Mouse (Mus musculus) ES-Bruce4 (cell line): ENCODE results near the gene Hspa4. TPM values are rescaled to one million over a fixed set of nuclear protein-coding genes. Genes with fewer than 3 reads are reported as not detected.

Experiments used
- H3K27ac ChIP-seq: 2 replicates; pipeline ENCODE4 v1.5.1; 2012; ENCODE audit warnings: low read length, inconsistent platforms; ENCODE audit not compliant: insufficient read depth
- H3K27me3 ChIP-seq: 2 replicates; pipeline ENCODE4 v1.6.1; 2012; ENCODE audit warnings: mild to moderate bottlenecking, low read length, inconsistent platforms; ENCODE audit not compliant: control insufficient read depth, poor library complexity, insufficient read depth, severe bottlenecking
- H3K36me3 ChIP-seq: 2 replicates; pipeline ENCODE4 v1.6.1; 2012; ENCODE audit warnings: inconsistent platforms, mild to moderate bottlenecking, low read length, moderate library complexity; ENCODE audit not compliant: control insufficient read depth, poor library complexity, insufficient read depth, severe bottlenecking
- H3K4me1 ChIP-seq: one replicate; pipeline ENCODE4 v1.8.1; 2011; ENCODE audit warnings: low read length; ENCODE audit not compliant: control insufficient read depth, insufficient read depth
- H3K4me3 ChIP-seq: 2 replicates; pipeline ENCODE4 v1.5.1; 2011; ENCODE audit warnings: low read depth, mild to moderate bottlenecking, low read length
- H3K9ac ChIP-seq: 2 replicates; pipeline ENCODE4 v1.6.1; 2012; ENCODE audit warnings: low read depth, mild to moderate bottlenecking, inconsistent platforms; ENCODE audit not compliant: poor library complexity, severe bottlenecking
- H3K9me3 ChIP-seq: replicated peaks from 2 replicates; pipeline ENCODE4 v1.6.1; 2012; ENCODE audit warnings: mild to moderate bottlenecking, low read length, inconsistent platforms; ENCODE audit not compliant: control insufficient read depth, poor library complexity, insufficient read depth, severe bottlenecking
- CTCF ChIP-seq: IDR thresholded peaks from one replicate; pipeline ENCODE4 v1.8.1; 2011; ENCODE audit warnings: low read depth, low read length
- EP300 ChIP-seq: IDR thresholded peaks from 2 replicates; pipeline ENCODE4 v1.6.1; 2011; ENCODE audit warnings: low read depth, low read length; ENCODE audit not compliant: insufficient read depth
- POLR2A ChIP-seq: IDR thresholded peaks from one replicate; pipeline ENCODE4 v1.8.1; 2011; ENCODE audit warnings: low read length; ENCODE audit not compliant: insufficient read depth
- polyA plus RNA-seq: library from polyadenylated mRNA; stranded (reverse); fragments of >200 nt; gene quantifications from 2 replicates; pipeline ENCODE4 v1.2.4, GENCODE M21; 2011; ENCODE audit warnings: low read depth; ENCODE audit not compliant: missing spikeins, insufficient read depth, insufficient read length

The Hspa4 gene
- polyA plus RNA-seq, 1 experiment: 634 TPM

GRCm38 (mm10) chr11:53260056-53260455, 40.2 kb downstream of the Hspa4 start:
- Histone ChIP-seq H3K27me3 (no peaks in the 10 kb centered on the region), H3K27ac (peak overlapping the region; percentile 73), H3K4me3 (no peak overlapping the region), H3K9me3 (no peaks in the 10 kb centered on the region), H3K9ac (no peak overlapping the region), H3K36me3 (peaks cover 40% of the 10 kb centered on the region), H3K4me1 (peaks cover 4% of the 10 kb centered on the region)
- TF ChIP-seq POLR2A (no peak), CTCF (no peak), EP300 (no peak)

GRCm38 (mm10) chr11:53259047-53259632, 41.1 kb downstream of the Hspa4 start:
- H3K27me3 ChIP-seq: no peaks in the 10 kb centered on the region
- no peak overlapping the region for H3K4me3 ChIP-seq
- H3K27ac ChIP-seq: peak overlapping the region; percentile 86
- peaks cover 31% of the 10 kb centered on the region for H3K36me3 ChIP-seq
- no peak overlapping the region for H3K9ac ChIP-seq
- no peaks in the 10 kb centered on the region for H3K9me3 ChIP-seq
- TF ChIP-seq CTCF (no peak), EP300 (no peak), POLR2A (no peak)
- peaks cover 4% of the 10 kb centered on the region for H3K4me1 ChIP-seq

- no peaks in the 10 kb centered on the region for H3K27me3 ChIP-seq
- H3K36me3 ChIP-seq: peaks cover 11% of the 10 kb centered on the region
These were observed 43.3 kb downstream of the Hspa4 start for GRCm38 (mm10) chr11:53256914-53257313.

GRCm38 (mm10) chr11:53254926-53255325, 45.3 kb downstream of the Hspa4 start:
- H3K36me3 ChIP-seq: no peaks in the 10 kb centered on the region
- no peaks in the 10 kb centered on the region for H3K9me3 ChIP-seq
- peaks cover 4% of the 10 kb centered on the region for H3K4me1 ChIP-seq
- H3K4me3 ChIP-seq: no peak overlapping the region
- H3K9ac ChIP-seq: no peak overlapping the region
- H3K27me3 ChIP-seq: no peaks in the 10 kb centered on the region
- no peak overlapping the region for H3K27ac ChIP-seq
- TF ChIP-seq CTCF (peak; percentile 74), EP300 (no peak)

More at GRCm38 (mm10) chr11:53256914-53257313, 43.3 kb downstream of the Hspa4 start:
- Histone ChIP-seq H3K9me3 (no peaks in the 10 kb centered on the region), H3K27ac (peak overlapping the region; percentile 86), H3K9ac (no peak overlapping the region), H3K4me1 (peaks cover 4% of the 10 kb centered on the region), H3K4me3 (no peak overlapping the region)
- TF ChIP-seq EP300 (no peak), POLR2A (no peak), CTCF (no peak)

GRCm38 (mm10) chr11:53254428-53254827, 45.8 kb downstream of the Hspa4 start:
- no peaks in the 10 kb centered on the region for H3K9me3 ChIP-seq
- H3K27me3 ChIP-seq: no peaks in the 10 kb centered on the region
- no peaks in the 10 kb centered on the region for H3K36me3 ChIP-seq
- no peak overlapping the region for H3K9ac ChIP-seq
- H3K27ac ChIP-seq: no peak overlapping the region
- peaks cover 4% of the 10 kb centered on the region for H3K4me1 ChIP-seq
- no peak overlapping the region for H3K4me3 ChIP-seq
- TF ChIP-seq CTCF: peak; percentile 40
- no peak for TF ChIP-seq EP300

- Histone ChIP-seq H3K27ac (no peak overlapping the region), H3K4me1 (no peaks in the 10 kb centered on the region)
These were observed 47.8 kb downstream of the Hspa4 start for GRCm38 (mm10) chr11:53252186-53253119.

More at GRCm38 (mm10) chr11:53252186-53253119, 47.8 kb downstream of the Hspa4 start:
- Histone ChIP-seq H3K9me3 (no peaks in the 10 kb centered on the region), H3K4me3 (no peak overlapping the region), H3K36me3 (no peaks in the 10 kb centered on the region), H3K27me3 (no peaks in the 10 kb centered on the region), H3K9ac (no peak overlapping the region)
- TF ChIP-seq EP300: no peak
- TF ChIP-seq POLR2A: no peak
- no peak for TF ChIP-seq CTCF
